Mouse (Mus musculus) G1E (cell line): ENCODE results near the gene Celf2.

Experiments
- CTCF ChIP-seq: IDR thresholded peaks from 2 replicates; pipeline ENCODE4 v1.5.1; 2012; ENCODE audit warnings: low read depth, low read length, inconsistent platforms, mixed read lengths
- GATA1 ChIP-seq: IDR thresholded peaks from 2 replicates; pipeline ENCODE4 v1.6.1; 2012; ENCODE audit warnings: borderline replicate concordance, low read length, inconsistent platforms, mixed read lengths
- TAL1 ChIP-seq: conservative IDR thresholded peaks from 2 replicates; pipeline ENCODE4 v1.6.1; 2012; ENCODE audit warnings: low read depth, low read length, inconsistent platforms, mixed read lengths

DNA sequence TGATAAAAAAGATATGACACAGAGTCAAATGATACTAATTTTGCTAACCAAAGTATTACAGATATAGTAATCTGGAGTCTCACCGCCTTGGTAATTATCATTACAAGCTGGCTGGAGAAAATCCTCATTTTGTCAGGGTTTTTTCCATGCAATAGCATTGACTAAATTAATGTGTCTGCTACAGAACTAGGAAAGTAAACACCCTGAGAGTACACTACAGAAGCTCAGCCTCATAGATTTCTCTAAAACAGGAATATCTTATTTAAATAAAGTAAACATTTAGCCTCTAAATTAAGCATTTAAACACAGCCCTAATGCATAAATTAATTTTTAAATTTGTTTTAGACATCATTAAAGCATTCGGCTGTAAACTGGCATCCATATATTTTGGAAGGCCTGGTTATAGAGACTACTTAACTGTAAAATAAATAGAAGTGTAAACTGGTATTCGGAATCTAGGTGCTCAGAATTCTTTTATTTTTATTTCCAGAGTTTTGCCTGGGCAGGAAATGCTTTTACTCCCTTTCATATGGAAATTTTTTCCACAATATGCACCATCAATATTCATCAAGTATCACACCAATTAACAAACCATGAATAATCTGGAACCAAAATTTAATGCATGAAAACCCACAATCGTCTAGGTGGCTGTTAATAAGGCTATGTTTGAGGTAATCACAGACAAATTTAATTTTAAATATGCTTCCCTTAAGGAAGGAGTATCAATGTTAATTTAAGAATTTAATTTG lies 46.0 kb upstream of the Celf2 start:
- TF ChIP-seq CTCF, result no peak
- TF ChIP-seq GATA1, result no peak
- TF ChIP-seq TAL1, result no peak
